In genomic region chr4:46304071-46304470, GRCm38 (mm10) we compare ENCODE assay signal across 9 mouse cellular contexts. TPM values are rescaled to one million over a fixed set of nuclear protein-coding genes. Genes with fewer than 3 reads are reported as not detected.
A peak's percentile ranks its signal among the peaks of the same experiment; 100 is the strongest.
DNase-seq lines count a peak whose midpoint lies in the region; ATAC-seq and TF ChIP-seq lines count a peak whose summit lies in the region.
"Had no signal": no experiment of that assay in that cellular context is flagged by ENCODE, and none has a peak within 500 bp of the region (broad histone marks: within the 10 kb centered on the region; RNA-seq: fewer than 3 reads in every experiment).

No protein-coding gene starts in this region.

- no peaks in the 10 kb centered on the region for H3K36me3 ChIP-seq in hindbrain, embryonic 15.5 days
- no peaks in the 10 kb centered on the region for H3K36me3 ChIP-seq in midbrain, embryonic 14.5 days (ENCODE audit: control insufficient read depth, insufficient read depth, low read length)
- no peaks in the 10 kb centered on the region for H3K36me3 ChIP-seq in stomach, embryonic 16.5 days (ENCODE audit: control insufficient read depth, insufficient read depth, low read length)

- TF ChIP-seq CTCF in gastrocnemius, adult 2 months (IDR thresholded peaks at IDR 0.05) = no peak

- H3K4me3 ChIP-seq in gastrocnemius, adult 2 months = peak overlapping the region; percentile 75
- H3K4me3 ChIP-seq in hindbrain, embryonic 15.5 days = peak overlapping the region; percentile 68
- peak overlapping the region; percentile 79; the same call in 1 of the 2 replicates for H3K4me3 ChIP-seq in midbrain, embryonic 14.5 days (replicated peaks; ENCODE audit: low read depth, low read length)
- peak overlapping the region; percentile 77 for H3K4me3 ChIP-seq in stomach, embryonic 16.5 days (replicated peaks; ENCODE audit: low read length)

- 7% methylated on average over 8 of the region's 8 CpGs for WGBS in hindbrain, embryonic 15.5 days
- WGBS in midbrain, embryonic 14.5 days = 6% methylated on average over 8 of the region's 8 CpGs
- WGBS in stomach, embryonic 16.5 days = 5% methylated on average over 8 of the region's 8 CpGs

- peak; percentile 6 to 11 for DNase-seq in frontal cortex, postnatal 25 days (ENCODE audit: low spot score in 2 of 2)
- DNase-seq in frontal cortex, postnatal 14 days (ENCODE audit: low spot score in 2 of 2) = no peak
- DNase-seq in cerebellum, adult 9-10 months = peak; percentile 85
- DNase-seq in gastrocnemius, adult 2 months = peak; percentile 77
- DNase-seq in left cerebral cortex, postnatal 4 days = peak; percentile 54
- DNase-seq in midbrain, embryonic 14.5 days = peak; percentile 35

- peaks cover 11% of the 10 kb centered on the region for H3K4me1 ChIP-seq in hindbrain, embryonic 15.5 days (replicated peaks)
- peaks cover 9% of the 10 kb centered on the region for H3K4me1 ChIP-seq in midbrain, embryonic 14.5 days (ENCODE audit: control insufficient read depth, insufficient read depth, low read length)
- no peaks in the 10 kb centered on the region; the same call in 1 of the 2 replicates for H3K4me1 ChIP-seq in stomach, embryonic 16.5 days (ENCODE audit: control insufficient read depth, insufficient read depth, low read length)

- peak overlapping the region; percentile 81 for H3K4me2 ChIP-seq in hindbrain, embryonic 15.5 days
- H3K4me2 ChIP-seq in midbrain, embryonic 14.5 days (ENCODE audit: low read length) = peak overlapping the region; percentile 75
- H3K4me2 ChIP-seq in stomach, embryonic 16.5 days (ENCODE audit: low read depth, low read length) = peak overlapping the region; percentile 75

- peak overlapping the region; percentile 93 for H3K27ac ChIP-seq in gastrocnemius, adult 2 months
- peak overlapping the region; percentile 58; the same call in 1 of the 2 replicates for H3K27ac ChIP-seq in hindbrain, embryonic 15.5 days (replicated peaks)
- no peak overlapping the region for H3K27ac ChIP-seq in midbrain, embryonic 14.5 days (replicated peaks; ENCODE audit: low read depth, low read length)
- peak overlapping the region; percentile 47; the same call in 1 of the 2 replicates for H3K27ac ChIP-seq in stomach, embryonic 16.5 days (ENCODE audit: low read length)

- H3K9ac ChIP-seq in hindbrain, embryonic 15.5 days = peak overlapping the region; percentile 19
- H3K9ac ChIP-seq in midbrain, embryonic 14.5 days (replicated peaks; ENCODE audit: low read length) = peak overlapping the region; percentile 37; the same call in 1 of the 2 replicates
- H3K9ac ChIP-seq in stomach, embryonic 16.5 days (ENCODE audit: low read length) = no peak overlapping the region

- ATAC-seq in hindbrain, embryonic 15.5 days (ENCODE audit: low FRiP score, low read depth) = no peak
- ATAC-seq in midbrain, embryonic 14.5 days (ENCODE audit: low FRiP score, low TSS enrichment) = no peak
- ATAC-seq in stomach, embryonic 16.5 days (ENCODE audit: insufficient read depth, low FRiP score) = no peak; the same call in 1 of the 2 replicates

- intact Hi-C loops in gastrocnemius, adult 2 months (cut with DNase I) = loop anchor here (2.0 kb wide), 1 partner anchor 99 kb away; no protein-coding TSS in a partner anchor
- intact Hi-C loops in left cerebral cortex, postnatal 4 days (cut with DNase I) = loop anchor here (10.0 kb wide), 1 partner anchor 99 kb away; no protein-coding TSS in a partner anchor

- H3K27me3 ChIP-seq in hindbrain, embryonic 15.5 days = no peaks in the 10 kb centered on the region
- H3K27me3 ChIP-seq in midbrain, embryonic 14.5 days (ENCODE audit: control insufficient read depth, insufficient read depth, low read length) = peaks cover 4% of the 10 kb centered on the region; the same call in 1 of the 2 replicates
- H3K27me3 ChIP-seq in stomach, embryonic 16.5 days (ENCODE audit: control insufficient read depth, insufficient read depth, low read length) = no peaks in the 10 kb centered on the region; the same call in 1 of the 2 replicates

- H3K9me3 ChIP-seq in hindbrain, embryonic 15.5 days = no peaks in the 10 kb centered on the region
- H3K9me3 ChIP-seq in midbrain, embryonic 14.5 days (ENCODE audit: control insufficient read depth, low read length) = no peaks in the 10 kb centered on the region
- H3K9me3 ChIP-seq in stomach, embryonic 16.5 days (replicated peaks; ENCODE audit: control insufficient read depth, low read length) = no peaks in the 10 kb centered on the region

RNA-seq across cellular contexts. Expression of gene Foxe1, which starts 39.3 kb away (rescaled TPM):
- total RNA-seq in gastrocnemius, adult 2 months (2021) = not detected
- not detected in 2 replicates for polyA plus RNA-seq in hindbrain, embryonic 15.5 days (2015; fragmentation: Nextera tagmentation; extraction: Ambion mirVana)
- total RNA-seq in left cerebral cortex, postnatal 4 days (2021) = not detected
- not detected in 2 replicates for polyA plus RNA-seq in midbrain, embryonic 14.5 days (2014; fragmentation: Nextera tagmentation; extraction: Ambion mirVana)
- 0.26 and 0.31 TPM in 2 replicates for polyA plus RNA-seq in stomach, embryonic 16.5 days (2015; fragmentation: Nextera tagmentation; extraction: Ambion mirVana)
- total RNA-seq: layer of hippocampus, adult 18-20 months had no signal

Comparison
In these comparisons a context has a peak if more than half of its experiments do, and no peak if none do; other contexts are left out.
1. DNase-seq: peak in frontal cortex, postnatal 25 days (2 of 2), cerebellum, adult 9-10 months (single experiment), gastrocnemius, adult 2 months (single experiment), left cerebral cortex, postnatal 4 days (single experiment) and midbrain, embryonic 14.5 days (single experiment); none in frontal cortex, postnatal 14 days (0 of 2).
2. Peak in every context shown above with its lines, with median percentiles within 50 percentile points of each other: H3K4me3 ChIP-seq and H3K4me2 ChIP-seq.